Mouse (Mus musculus) thymus, postnatal 36 days (tissue): Measurements from ENCODE around the gene Mbtd1.

ENCODE experiments used
- DNase-seq, 2 experiments: peaks; one replicate each; pipeline ENCODE4 v3.0.0; 2022; ENCODE audit warnings: mixed read lengths in 2 of 2

Mbtd1 gene

GRCm38 (mm10) chr11:93988328-93989062 is 102.8 kb downstream of the Mbtd1 start:
- DNase-seq: no peak

- no peak for DNase-seq
These were observed 108.9 kb downstream of the Mbtd1 start for GRCm38 (mm10) chr11:93994531-93994930.

GRCm38 (mm10) chr11:93995111-93995719 is 109.6 kb downstream of the Mbtd1 start:
- peak; percentile 59 to 76 for DNase-seq

GRCm38 (mm10) chr11:93995720-93996305 is 110.2 kb downstream of the Mbtd1 start, which contains the start of gene Spag9:
Gene Spag9, plus strand, starts transcription at chr11:93996091.
- DNase-seq: peak; percentile 92 to 96
